Mouse (Mus musculus): ENCODE measurements around the gene Cep85l.

Gene Cep85l

GRCm38 (mm10) chr10:53394923-53395629, 15.3 kb upstream of the Cep85l start:
- DNase-seq (ENCODE audit: low read depth): peak; percentile 25

- no peak for DNase-seq (ENCODE audit: low read depth)
Measured at GRCm38 (mm10) chr10:53388227-53388920, 8.6 kb upstream of the Cep85l start.

- no peak for DNase-seq (ENCODE audit: low read depth)
Measured at GRCm38 (mm10) chr10:53385438-53385837, 5.7 kb upstream of the Cep85l start.

GRCm38 (mm10) chr10:53384896-53385295, 5.1 kb upstream of the Cep85l start:
- no peak for DNase-seq (ENCODE audit: low read depth)

- no peak for DNase-seq (ENCODE audit: low read depth)
Measured at GRCm38 (mm10) chr10:53382696-53383365, 3.1 kb upstream of the Cep85l start.

GRCm38 (mm10) chr10:53378981-53379708, 602 bp downstream of the Cep85l start:
- peak; percentile 15 for DNase-seq (ENCODE audit: low read depth)

- no peak for DNase-seq (ENCODE audit: low read depth)
Measured at GRCm38 (mm10) chr10:53378296-53378695, 1.5 kb downstream of the Cep85l start.

- DNase-seq (ENCODE audit: low read depth): no peak
Measured at GRCm38 (mm10) chr10:53377096-53377495, 2.7 kb downstream of the Cep85l start.

GRCm38 (mm10) chr10:53373885-53374578, 5.7 kb downstream of the Cep85l start:
- no peak for DNase-seq (ENCODE audit: low read depth)

- DNase-seq (ENCODE audit: low read depth): no peak
Measured at GRCm38 (mm10) chr10:53367265-53367664, 12.5 kb downstream of the Cep85l start.

- no peak for DNase-seq (ENCODE audit: low read depth)
Measured at GRCm38 (mm10) chr10:53364311-53364710, 15.4 kb downstream of the Cep85l start.

- DNase-seq (ENCODE audit: low read depth): no peak
Measured at GRCm38 (mm10) chr10:53359016-53359415, 20.7 kb downstream of the Cep85l start.

- no peak for DNase-seq (ENCODE audit: low read depth)
Measured at GRCm38 (mm10) chr10:53353665-53354064, 26.1 kb downstream of the Cep85l start.

GRCm38 (mm10) chr10:53349254-53349653, 30.5 kb downstream of the Cep85l start:
- DNase-seq (ENCODE audit: low read depth): no peak

- peak; percentile 66 for DNase-seq (ENCODE audit: low read depth)
Measured at GRCm38 (mm10) chr10:53347787-53348755, 31.7 kb downstream of the Cep85l start.

- DNase-seq (ENCODE audit: low read depth): no peak
Measured at GRCm38 (mm10) chr10:53346916-53347315, 32.8 kb downstream of the Cep85l start.

GRCm38 (mm10) chr10:53346506-53346905, 33.2 kb downstream of the Cep85l start:
- no peak for DNase-seq (ENCODE audit: low read depth)

- DNase-seq (ENCODE audit: low read depth): no peak
Measured at GRCm38 (mm10) chr10:53345508-53345907, 34.2 kb downstream of the Cep85l start.

- no peak for DNase-seq (ENCODE audit: low read depth)
Measured at GRCm38 (mm10) chr10:53343865-53344264, 35.9 kb downstream of the Cep85l start.

- no peak for DNase-seq (ENCODE audit: low read depth)
Measured at GRCm38 (mm10) chr10:53343384-53343783, 36.4 kb downstream of the Cep85l start.
